Mouse (Mus musculus) ovary, adult 2 months (tissue): ENCODE results near the gene Cog1. TPM values are rescaled to one million over a fixed set of nuclear protein-coding genes. Genes with fewer than 3 reads are reported as not detected.

Source experiments
- polyA plus RNA-seq: library from polyadenylated mRNA; depleted of rRNA; stranded (reverse); fragments of >200 nt; gene quantifications from 2 replicates; pipeline ENCODE4 v1.2.3, GENCODE M21; 2012; rRNA removed

Gene Cog1
- polyA plus RNA-seq: 53.4 and 53.5 TPM in 2 replicates

DNA sequence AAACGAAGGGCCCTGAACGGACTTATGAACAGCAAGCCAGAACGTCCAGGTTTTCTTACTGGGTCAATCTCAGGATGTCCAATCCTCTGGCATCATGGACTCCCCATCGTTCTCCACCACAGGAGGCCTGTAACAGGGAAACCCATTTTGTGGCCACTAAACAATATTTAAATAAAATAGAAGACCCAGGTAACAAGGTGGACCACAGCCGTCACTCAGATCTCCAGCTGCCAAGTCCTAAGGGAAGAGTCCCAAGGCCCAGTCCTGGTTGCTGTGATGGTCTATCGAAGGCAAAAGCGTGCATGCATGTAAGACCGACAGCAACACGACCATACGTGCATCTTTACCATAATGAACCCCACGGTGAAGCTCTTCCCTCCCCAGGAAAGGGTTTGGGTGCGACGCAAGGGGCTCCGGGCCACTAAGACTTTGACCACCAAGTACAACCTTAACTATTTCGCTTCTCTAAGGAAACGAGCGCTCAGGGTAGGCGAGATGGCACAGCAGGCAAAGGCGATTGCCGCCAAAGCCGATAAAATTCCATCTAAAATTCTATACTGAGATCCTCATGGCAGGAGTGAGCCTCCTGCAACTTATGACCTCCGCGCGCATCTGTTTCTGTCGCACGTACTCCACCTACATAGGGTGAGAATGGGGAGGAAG, at the start of gene Cog1:
Cog1 (plus strand) TSS at position 480 of the 663 bp plus-strand sequence.

DNA sequence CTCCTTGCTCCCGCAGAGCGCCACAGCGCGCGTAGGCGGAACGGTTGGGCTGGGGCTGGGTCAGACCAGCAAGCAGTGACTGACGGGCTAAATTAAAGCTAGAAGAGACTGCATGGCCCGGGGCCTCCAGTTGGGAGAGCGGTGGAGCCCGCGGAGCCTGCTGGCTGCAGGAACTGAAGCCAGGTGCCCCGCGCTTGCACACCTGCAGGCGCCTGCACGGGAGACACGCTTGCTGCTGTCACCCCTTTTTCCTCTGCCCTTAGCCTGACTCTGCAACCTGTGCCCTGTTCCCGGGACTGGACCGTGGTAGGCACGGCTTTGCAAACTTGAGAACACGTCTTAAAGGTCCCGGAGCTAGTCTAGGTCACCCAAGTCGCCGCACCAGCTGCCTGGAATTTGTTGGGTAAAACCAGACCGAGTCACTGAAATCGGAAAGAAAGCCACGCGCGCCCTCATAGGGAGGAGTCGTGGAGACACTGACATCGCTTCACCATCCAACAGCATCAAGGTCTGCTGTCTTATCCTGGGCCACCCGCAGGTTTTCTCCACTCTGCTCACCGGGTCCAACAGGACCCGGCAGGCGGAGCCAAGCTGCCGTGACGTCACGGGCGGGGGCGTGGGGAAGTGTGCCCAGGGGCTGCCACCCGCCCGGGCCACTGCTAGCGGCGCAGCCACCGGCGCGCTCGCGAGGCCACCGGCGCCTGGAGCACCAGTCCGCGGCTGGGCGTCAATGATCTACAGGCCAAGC, 30.1 kb upstream of the Cog1 start, which contains the start of gene Sstr2:
Sstr2 (plus strand) TSS at position 671 of the 748 bp plus-strand sequence.

DNA sequence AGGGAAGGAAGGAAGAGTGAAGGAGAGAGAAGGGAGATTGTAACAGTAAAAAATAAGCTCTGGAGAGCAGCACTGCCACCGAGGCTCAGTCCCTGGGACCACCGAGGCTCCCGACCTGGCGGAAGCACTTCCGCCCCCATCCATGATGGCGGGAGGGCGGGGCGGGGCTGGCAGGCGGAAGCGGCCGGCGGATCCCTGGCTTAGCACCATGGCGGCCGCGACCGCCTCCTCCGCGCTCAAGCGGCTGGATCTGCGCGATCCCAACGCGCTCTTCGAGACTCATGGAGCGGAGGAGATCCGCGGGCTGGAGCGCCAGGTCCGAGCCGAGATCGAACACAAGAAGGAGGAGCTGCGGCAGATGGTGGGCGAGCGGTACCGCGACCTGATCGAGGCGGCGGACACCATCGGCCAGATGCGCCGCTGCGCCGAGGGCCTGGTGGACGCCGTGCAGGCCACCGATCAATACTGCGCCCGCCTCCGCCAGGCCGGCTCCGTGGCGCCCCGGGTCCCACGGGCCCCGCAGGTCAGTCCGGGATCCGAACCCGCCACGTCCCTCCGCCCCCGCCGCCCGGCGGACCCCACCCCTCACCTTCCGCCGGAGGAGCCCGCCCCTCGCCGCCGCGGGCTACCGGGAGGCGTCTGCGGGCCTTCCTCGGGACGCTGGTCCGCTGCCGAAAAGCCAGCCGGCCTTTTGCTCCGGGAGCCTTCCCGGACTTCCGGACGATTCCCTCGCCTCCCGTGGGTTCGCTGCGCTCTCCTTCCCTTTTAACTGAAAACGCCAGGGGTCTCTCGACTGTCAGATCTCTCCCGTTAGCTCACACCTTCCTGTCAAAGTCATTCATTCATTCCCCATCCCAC, 613 bp downstream of the Cog1 start, which contains the start of gene Slc39a11:
Slc39a11 (minus strand) TSS at position 727 of the 858 bp plus-strand sequence.

DNA sequence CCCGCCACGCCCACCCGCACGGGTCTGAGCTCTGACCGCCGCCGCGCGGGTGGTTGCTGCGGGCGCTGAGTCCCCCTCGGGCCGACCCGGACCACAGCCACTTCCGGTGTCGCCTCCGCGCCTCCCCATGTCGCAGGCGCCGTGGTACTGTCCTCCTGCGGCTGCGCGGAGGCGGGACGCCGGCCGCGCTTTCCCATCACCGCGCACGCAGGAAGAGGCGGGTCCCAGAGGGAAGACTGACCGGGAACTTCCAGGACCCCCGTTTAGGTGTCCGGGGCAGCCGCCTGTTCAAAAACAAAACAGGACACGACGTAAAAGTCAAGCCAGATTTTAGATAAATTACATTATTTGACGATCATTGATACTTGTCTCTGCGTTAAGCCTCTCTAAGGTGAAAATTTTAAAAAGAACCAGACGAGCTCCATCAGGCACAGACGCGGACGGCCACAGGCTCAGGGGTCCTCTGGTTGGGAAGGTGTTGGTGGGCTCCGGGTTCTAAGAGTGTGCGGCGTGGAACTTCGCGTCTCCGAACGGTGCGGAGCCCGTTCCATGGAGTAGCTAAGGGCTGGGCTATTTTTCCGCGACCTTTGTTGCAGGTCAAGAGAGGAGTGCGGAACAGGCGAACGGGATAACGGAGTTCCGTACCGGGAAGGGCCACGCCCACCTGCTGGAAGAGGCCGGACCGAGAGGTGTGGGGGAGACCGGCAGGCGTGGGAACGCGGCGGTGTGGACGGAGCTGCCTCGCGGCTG, 35.2 kb downstream of the Cog1 start, which contains the start of the genes Fam104a and D11Wsu47e:
Fam104a (minus strand) TSS at position 199 of the 750 bp plus-strand sequence.
D11Wsu47e (plus strand) TSS at position 456 of the 750 bp plus-strand sequence.

DNA sequence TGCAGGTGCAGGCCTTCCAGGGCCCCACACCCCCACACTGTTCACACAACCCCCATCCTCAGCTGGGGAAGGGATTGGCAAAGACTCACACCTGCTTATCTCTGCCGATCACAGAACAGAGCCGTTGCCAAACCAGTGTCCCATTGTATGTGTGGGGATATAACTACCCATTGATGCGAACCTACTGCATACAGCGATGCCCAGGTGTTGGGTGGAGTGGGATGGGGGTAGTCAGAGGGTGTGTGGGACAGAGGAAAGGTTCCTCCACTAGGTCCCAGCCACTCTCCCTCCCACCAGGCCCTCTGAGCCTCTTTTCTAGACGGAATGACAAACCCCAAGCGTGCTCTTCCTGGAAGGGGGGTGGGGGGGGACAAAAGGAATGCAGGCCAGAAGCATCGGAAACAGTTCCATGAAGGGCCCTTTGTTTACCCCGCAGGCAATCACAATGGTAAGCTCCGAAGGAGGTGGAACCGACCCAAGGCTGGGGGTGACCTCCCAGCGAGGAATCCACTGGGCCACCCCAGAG, 60.8 kb downstream of the Cog1 start, which contains the start of gene Cpsf4l:
Cpsf4l (minus strand) TSS at position 287 of the 526 bp plus-strand sequence.

Other genes starting within 250 kb of the Cog1 start
- 0.51 and 1.1 TPM in 2 replicates for gene Sstr2, start 29.8 kb upstream of the Cog1 start, polyA plus RNA-seq
- gene Slc39a11, start 910 bp downstream of the Cog1 start, polyA plus RNA-seq: 24.7 and 36.0 TPM in 2 replicates
- gene Fam104a, start 35.0 kb downstream of the Cog1 start, polyA plus RNA-seq: 45.0 and 49.7 TPM in 2 replicates
- gene D11Wsu47e, start 35.2 kb downstream of the Cog1 start, polyA plus RNA-seq: 11.2 and 13.2 TPM in 2 replicates
- 15.8 and 18.7 TPM in 2 replicates for gene Cpsf4l, start 60.8 kb downstream of the Cog1 start, polyA plus RNA-seq
- gene Cdc42ep4, start 102.7 kb downstream of the Cog1 start, polyA plus RNA-seq: 55.9 and 65.4 TPM in 2 replicates